Mouse (Mus musculus): ENCODE results near the gene Twnk.

- TF ChIP-seq TAL1 (IDR thresholded peaks at IDR 0.05; ENCODE audit: low read length) (no peak), GATA1 (IDR thresholded peaks at IDR 0.05; ENCODE audit: low read length) (no peak)
Observed at GRCm38 (mm10) chr19:45007425-45008191, 2.1 kb downstream of the Twnk start.

All from erythroblast, embryonic 14.5 days (primary cell).